Mouse (Mus musculus): ENCODE measurements around the gene Tmod2.
"Not testable (repeated sequence)": the region's sequence is repeated elsewhere in the genome, so short reads cannot be mapped to it uniquely, and the experiment has no call there.

GRCm38 (mm10) chr9:75619761-75620160 lies 8.6 kb upstream of the Tmod2 start:
- not testable (repeated sequence) for TF ChIP-seq CTCF, EP300 (IDR thresholded peaks at IDR 0.05)
